ENCODE assay signal across 8 mouse cellular contexts in genomic region chr10:75881578-75882432, GRCm38 (mm10). TPM values are rescaled to one million over a fixed set of nuclear protein-coding genes. Genes with fewer than 3 reads are reported as not detected.
DNase-seq lines count a peak whose midpoint lies in the region; ATAC-seq and TF ChIP-seq lines count a peak whose summit lies in the region.

No protein-coding gene starts in this region.

- H3K27ac ChIP-seq in heart, embryonic 10.5 days = no peak overlapping the region
- H3K27ac ChIP-seq in embryonic facial prominence, embryonic 12.5 days = peak overlapping the region; percentile 67
- peak overlapping the region; percentile 95 for H3K27ac ChIP-seq in kidney, adult 2 months (ENCODE audit: insufficient read depth, low read depth, low read length)
- H3K27ac ChIP-seq in liver, embryonic 14.5 days = no peak overlapping the region

- 13% methylated on average over 20 of the region's 20 CpGs for WGBS in heart, embryonic 10.5 days
- WGBS in embryonic facial prominence, embryonic 12.5 days = 12% methylated on average over 20 of the region's 20 CpGs
- WGBS in kidney, adult 2 months = 24% methylated on average over 20 of the region's 20 CpGs
- 30% methylated on average over 20 of the region's 20 CpGs for WGBS in liver, embryonic 14.5 days (ENCODE audit: insufficient replicate concordance)

- H3K4me3 ChIP-seq in heart, embryonic 10.5 days = peak overlapping the region; percentile 43; the same call in 1 of the 2 replicates
- H3K4me3 ChIP-seq in embryonic facial prominence, embryonic 12.5 days = no peak overlapping the region
- H3K4me3 ChIP-seq in kidney, adult 2 months (ENCODE audit: insufficient read depth, low read depth, low read length) = no peak overlapping the region
- H3K4me3 ChIP-seq in liver, embryonic 14.5 days (ENCODE audit: insufficient read depth in 1 of 2, low read depth in 2 of 2, low read length in 2 of 2) = no peak overlapping the region

- H3K4me1 ChIP-seq in heart, embryonic 10.5 days = peaks cover 11% of the 10 kb centered on the region
- peaks cover 20% of the 10 kb centered on the region for H3K4me1 ChIP-seq in embryonic facial prominence, embryonic 12.5 days
- peaks cover 14% of the 10 kb centered on the region for H3K4me1 ChIP-seq in kidney, adult 2 months (ENCODE audit: control insufficient read depth, insufficient read depth, low read length)
- no peaks in the 10 kb centered on the region; a peak in 1 of 4 replicates for H3K4me1 ChIP-seq in liver, embryonic 14.5 days (replicated peaks; ENCODE audit: control insufficient read depth in 2 of 2, insufficient read depth in 2 of 2, low read length in 1 of 2)

- H3K9me3 ChIP-seq in heart, embryonic 10.5 days = no peaks in the 10 kb centered on the region
- H3K9me3 ChIP-seq in embryonic facial prominence, embryonic 12.5 days = no peaks in the 10 kb centered on the region
- no peaks in the 10 kb centered on the region for H3K9me3 ChIP-seq in liver, embryonic 14.5 days (ENCODE audit: control insufficient read depth, low read length)

- no peak for TF ChIP-seq CTCF in kidney, adult 2 months (conservative IDR thresholded peaks at IDR 0.05; ENCODE audit: insufficient read depth, insufficient read length, low read depth, low read length)
- TF ChIP-seq CTCF in liver, embryonic 14.5 days (IDR thresholded peaks at IDR 0.05; ENCODE audit: low read depth) = no peak

- ATAC-seq in embryonic facial prominence, embryonic 12.5 days (ENCODE audit: insufficient number of reproducible peaks, insufficient read depth, low FRiP score, low TSS enrichment) = no peak
- peak; percentile 61 for ATAC-seq in liver, embryonic 14.5 days (ENCODE audit: insufficient read depth)

- H3K4me2 ChIP-seq in embryonic facial prominence, embryonic 12.5 days (replicated peaks) = peak overlapping the region; percentile 37
- H3K4me2 ChIP-seq in liver, embryonic 14.5 days (ENCODE audit: low read depth) = no peak overlapping the region

- H3K36me3 ChIP-seq in heart, embryonic 10.5 days = no peaks in the 10 kb centered on the region
- no peaks in the 10 kb centered on the region for H3K36me3 ChIP-seq in embryonic facial prominence, embryonic 12.5 days
- no peaks in the 10 kb centered on the region for H3K36me3 ChIP-seq in kidney, adult 2 months (ENCODE audit: control insufficient read depth, insufficient read depth, low read length)
- H3K36me3 ChIP-seq in liver, embryonic 14.5 days (replicated peaks; ENCODE audit: control insufficient read depth, insufficient read depth, low read depth) = no peaks in the 10 kb centered on the region

- intact Hi-C loops in heart, postnatal 25 days (cut with DNase I) = no loop called here

- DNase-seq in heart, embryonic 10.5 days (ENCODE audit: low spot score) = no peak
- DNase-seq in heart, postnatal 25 days (ENCODE audit: low spot score) = no peak
- peak; percentile 94 for DNase-seq in kidney, adult 2 months
- no peak for DNase-seq in liver, embryonic 14.5 days (ENCODE audit: low read depth in 3 of 3, low spot score in 3 of 3)
- no peak for DNase-seq in thymus, postnatal 36 days
- DNase-seq in frontal cortex, adult 2 months (ENCODE audit: extremely low spot score in 1 of 2, low spot score in 1 of 2) = no peak
- DNase-seq in right cerebral cortex, postnatal 14 days = no peak

- no peak for TF ChIP-seq POLR2A in kidney, adult 2 months (IDR thresholded peaks at IDR 0.05; ENCODE audit: low read depth, low read length)

- TF ChIP-seq EP300 in liver, embryonic 14.5 days (IDR thresholded peaks at IDR 0.05; ENCODE audit: low read depth) = no peak

- H3K27me3 ChIP-seq in heart, embryonic 10.5 days (ENCODE audit: insufficient read depth, poor library complexity, severe bottlenecking) = peaks cover 3% of the 10 kb centered on the region; the same call in 1 of the 2 replicates
- H3K27me3 ChIP-seq in embryonic facial prominence, embryonic 12.5 days = no peaks in the 10 kb centered on the region
- H3K27me3 ChIP-seq in kidney, adult 2 months (replicated peaks; ENCODE audit: control insufficient read depth, insufficient read depth, low read length) = no peaks in the 10 kb centered on the region
- peaks cover 5% of the 10 kb centered on the region; the same call in 1 of the 2 replicates for H3K27me3 ChIP-seq in liver, embryonic 14.5 days (ENCODE audit: control insufficient read depth, insufficient read depth, low read length)

- H3K9ac ChIP-seq in embryonic facial prominence, embryonic 12.5 days = no peak overlapping the region
- H3K9ac ChIP-seq in liver, embryonic 14.5 days (replicated peaks) = no peak overlapping the region

RNA-seq across cellular contexts. Expression of gene Derl3, which starts 11.4 kb away (rescaled TPM):
- polyA plus RNA-seq in heart, embryonic 10.5 days (2016; fragmentation: Nextera tagmentation; extraction: Ambion mirVana) = 3.1 and 5.0 TPM in 2 replicates
- under 1 TPM; 0.26 to 0.78 TPM for total RNA-seq in heart, postnatal 25 days (2021)
- 3.2 and 3.9 TPM in 2 replicates for polyA plus RNA-seq in embryonic facial prominence, embryonic 12.5 days (2016; fragmentation: Nextera tagmentation; extraction: Ambion mirVana)
- polyA plus RNA-seq in kidney, adult 2 months (2012; rRNA removed) = 5.0 and 6.4 TPM in 2 replicates
- 0.23 and 0.47 TPM in 2 replicates for polyA plus RNA-seq in liver, embryonic 14.5 days (2012; rRNA removed)
- 0.18 TPM in 1 of 2 replicates, not detected in the other for polyA plus RNA-seq in liver, embryonic 14.5 days (2014; fragmentation: Nextera tagmentation; extraction: Ambion mirVana)
- polyA plus RNA-seq in frontal cortex, adult 2 months (2012; rRNA removed) = 5.3 and 6.5 TPM in 2 replicates

RNA-seq across cellular contexts. Expression of gene Mif, which starts 21.8 kb away (rescaled TPM):
- 3,089 and 3,244 TPM in 2 replicates for polyA plus RNA-seq in heart, embryonic 10.5 days (2016; fragmentation: Nextera tagmentation; extraction: Ambion mirVana)
- 100 to 1,000 TPM; 202 to 203 TPM for total RNA-seq in heart, postnatal 25 days (2021)
- 1,615 and 1,742 TPM in 2 replicates for polyA plus RNA-seq in embryonic facial prominence, embryonic 12.5 days (2016; fragmentation: Nextera tagmentation; extraction: Ambion mirVana)
- polyA plus RNA-seq in kidney, adult 2 months (2012; rRNA removed) = 3,280 and 4,796 TPM in 2 replicates
- polyA plus RNA-seq in liver, embryonic 14.5 days (2012; rRNA removed) = 846 and 879 TPM in 2 replicates
- 746 and 755 TPM in 2 replicates for polyA plus RNA-seq in liver, embryonic 14.5 days (2014; fragmentation: Nextera tagmentation; extraction: Ambion mirVana)
- polyA plus RNA-seq in frontal cortex, adult 2 months (2012; rRNA removed) = 1,072 and 1,398 TPM in 2 replicates

RNA-seq across cellular contexts. Expression of gene Smarcb1, which starts 39.6 kb away (rescaled TPM):
- polyA plus RNA-seq in heart, embryonic 10.5 days (2016; fragmentation: Nextera tagmentation; extraction: Ambion mirVana) = 157 and 204 TPM in 2 replicates
- total RNA-seq in heart, postnatal 25 days (2021) = 10 to 100 TPM; 22.8 to 22.9 TPM
- 269 TPM in 2 replicates for polyA plus RNA-seq in embryonic facial prominence, embryonic 12.5 days (2016; fragmentation: Nextera tagmentation; extraction: Ambion mirVana)
- polyA plus RNA-seq in kidney, adult 2 months (2012; rRNA removed) = 34.6 and 37.7 TPM in 2 replicates
- polyA plus RNA-seq in liver, embryonic 14.5 days (2012; rRNA removed) = 21.2 and 28.5 TPM in 2 replicates
- polyA plus RNA-seq in liver, embryonic 14.5 days (2014; fragmentation: Nextera tagmentation; extraction: Ambion mirVana) = 47.7 and 55.3 TPM in 2 replicates
- 82.1 and 89.4 TPM in 2 replicates for polyA plus RNA-seq in frontal cortex, adult 2 months (2012; rRNA removed)

RNA-seq across cellular contexts. Expression of gene Gstt2, which starts 44.6 kb away (rescaled TPM):
- polyA plus RNA-seq in heart, embryonic 10.5 days (2016; fragmentation: Nextera tagmentation; extraction: Ambion mirVana) = 8.7 and 11.4 TPM in 2 replicates
- 10 to 100 TPM in 1 of 2 experiments, 1 to 10 TPM in 1; 9.3 to 10.9 TPM for total RNA-seq in heart, postnatal 25 days (2021)
- 9.6 and 12.0 TPM in 2 replicates for polyA plus RNA-seq in embryonic facial prominence, embryonic 12.5 days (2016; fragmentation: Nextera tagmentation; extraction: Ambion mirVana)
- 1,054 and 1,473 TPM in 2 replicates for polyA plus RNA-seq in kidney, adult 2 months (2012; rRNA removed)
- 33.8 and 36.4 TPM in 2 replicates for polyA plus RNA-seq in liver, embryonic 14.5 days (2012; rRNA removed)
- 42.7 and 43.7 TPM in 2 replicates for polyA plus RNA-seq in liver, embryonic 14.5 days (2014; fragmentation: Nextera tagmentation; extraction: Ambion mirVana)
- polyA plus RNA-seq in frontal cortex, adult 2 months (2012; rRNA removed) = 17.8 and 20.9 TPM in 2 replicates

RNA-seq across cellular contexts. Expression of gene Chchd10, which starts 51.1 kb away (rescaled TPM):
- polyA plus RNA-seq in heart, embryonic 10.5 days (2016; fragmentation: Nextera tagmentation; extraction: Ambion mirVana) = 333 and 524 TPM in 2 replicates
- total RNA-seq in heart, postnatal 25 days (2021) = 1,000 to 10,000 TPM; 1,761 to 1,834 TPM
- polyA plus RNA-seq in embryonic facial prominence, embryonic 12.5 days (2016; fragmentation: Nextera tagmentation; extraction: Ambion mirVana) = 10.2 and 11.8 TPM in 2 replicates
- 1,587 and 1,621 TPM in 2 replicates for polyA plus RNA-seq in kidney, adult 2 months (2012; rRNA removed)
- 55.8 and 72.9 TPM in 2 replicates for polyA plus RNA-seq in liver, embryonic 14.5 days (2012; rRNA removed)
- polyA plus RNA-seq in liver, embryonic 14.5 days (2014; fragmentation: Nextera tagmentation; extraction: Ambion mirVana) = 106 and 111 TPM in 2 replicates
- 453 and 546 TPM in 2 replicates for polyA plus RNA-seq in frontal cortex, adult 2 months (2012; rRNA removed)

Comparison
In these comparisons a context has a peak if more than half of its experiments do, and no peak if none do; other contexts are left out.
1. H3K27ac ChIP-seq: peak in embryonic facial prominence, embryonic 12.5 days (single experiment) and kidney, adult 2 months (single experiment); none in heart, embryonic 10.5 days (single experiment) and liver, embryonic 14.5 days (single experiment).